Mouse (Mus musculus) CD4-positive helper T cell, adult 2 months (primary cell): ENCODE results near the gene Gm49337.

ENCODE experiments used
- DNase-seq: peaks from one replicate; pipeline ENCODE4 v3.0.0-alpha.2; 2012; ENCODE audit warnings: low read depth, missing footprints, low spot score

Gene Gm49337

DNA sequence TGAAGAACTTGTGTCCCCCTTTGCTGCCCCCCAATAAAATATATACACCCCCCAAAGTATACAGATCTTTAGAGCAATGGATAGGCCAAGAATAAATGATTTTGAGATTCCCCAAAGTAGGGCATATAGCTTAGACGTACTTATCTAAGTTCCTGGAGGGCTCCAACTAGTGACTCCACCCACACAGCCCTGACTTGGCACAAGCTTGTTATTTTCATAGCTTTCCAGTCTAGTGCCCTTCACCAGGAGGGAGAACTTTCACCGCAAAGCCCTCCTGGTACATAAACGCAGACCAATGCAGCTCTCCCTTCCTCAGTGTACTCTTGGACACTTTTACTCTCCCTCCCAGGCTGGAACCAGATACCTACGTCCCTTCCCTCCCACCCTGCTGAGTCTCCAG, 11.0 kb upstream of the Gm49337 start:
- no peak for DNase-seq

DNA sequence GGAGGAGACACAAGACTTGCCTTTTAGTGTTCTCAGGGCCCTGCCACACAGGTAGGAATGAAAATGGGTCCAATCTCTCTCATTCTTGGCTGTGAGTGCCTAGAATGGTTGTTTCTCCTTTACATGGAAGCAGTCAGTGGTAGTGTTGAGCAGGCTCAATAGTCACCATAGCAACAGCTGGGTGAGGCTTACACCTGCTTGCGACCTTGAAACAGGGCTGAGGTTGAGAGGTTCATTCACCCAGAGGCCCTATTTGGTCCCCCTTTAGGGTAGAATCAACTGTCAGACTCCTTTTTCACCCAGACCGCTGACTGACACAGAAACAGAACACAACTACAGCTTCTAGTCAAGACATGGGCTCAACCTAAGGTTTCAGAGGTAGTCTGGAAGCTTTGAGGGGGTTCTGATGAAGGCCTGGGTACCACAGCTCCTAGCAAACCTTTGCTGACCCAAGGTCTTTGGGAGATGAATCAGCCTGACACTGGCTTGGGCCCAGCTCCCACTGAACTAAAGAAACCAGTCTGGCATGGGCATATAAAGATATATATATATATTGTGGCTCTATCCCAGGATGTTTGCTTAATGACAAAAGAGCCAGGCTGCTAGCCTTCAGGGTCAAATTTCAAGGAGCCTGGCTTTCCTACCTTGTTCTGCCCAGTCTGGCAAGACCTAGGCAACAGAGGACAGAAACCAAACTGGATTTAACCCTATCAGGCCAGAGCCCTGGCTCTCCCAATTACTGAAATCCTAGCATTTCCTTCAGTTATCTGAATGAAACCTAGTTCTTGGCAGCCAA, 8.2 kb upstream of the Gm49337 start:
- no peak for DNase-seq

DNA sequence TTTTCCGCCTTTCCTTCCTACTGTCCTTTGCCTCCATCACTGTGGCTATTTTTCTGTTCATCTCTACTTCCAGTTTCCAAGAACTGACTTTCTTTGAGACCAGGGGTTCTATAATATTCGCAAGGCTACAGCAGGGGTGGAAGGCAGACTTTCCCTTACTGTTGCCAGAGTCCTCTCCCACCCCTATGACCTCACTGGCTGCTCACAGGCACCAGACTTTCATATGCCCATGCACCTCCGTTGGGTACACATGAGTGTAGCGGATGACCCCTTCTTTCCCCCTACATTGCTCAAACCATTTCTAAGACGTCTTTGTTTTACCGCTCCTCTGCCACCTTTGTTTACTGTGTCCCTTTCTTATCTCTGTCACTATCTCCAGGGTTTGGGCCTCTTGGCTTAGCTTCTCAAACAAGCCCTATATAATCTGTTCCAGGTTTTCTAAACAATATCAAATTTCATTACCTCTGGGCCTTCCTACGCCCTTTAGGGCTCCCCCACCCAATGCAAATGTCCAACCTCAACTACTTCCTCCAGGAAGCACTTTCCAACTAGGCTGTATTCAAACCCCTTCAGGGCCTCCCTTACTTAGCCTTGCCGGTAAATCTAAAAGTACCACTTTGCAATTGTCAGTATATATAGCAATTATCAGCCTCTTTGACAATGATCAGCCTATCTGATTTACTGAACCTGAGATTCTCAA, 7.3 kb upstream of the Gm49337 start:
- DNase-seq: no peak

DNA sequence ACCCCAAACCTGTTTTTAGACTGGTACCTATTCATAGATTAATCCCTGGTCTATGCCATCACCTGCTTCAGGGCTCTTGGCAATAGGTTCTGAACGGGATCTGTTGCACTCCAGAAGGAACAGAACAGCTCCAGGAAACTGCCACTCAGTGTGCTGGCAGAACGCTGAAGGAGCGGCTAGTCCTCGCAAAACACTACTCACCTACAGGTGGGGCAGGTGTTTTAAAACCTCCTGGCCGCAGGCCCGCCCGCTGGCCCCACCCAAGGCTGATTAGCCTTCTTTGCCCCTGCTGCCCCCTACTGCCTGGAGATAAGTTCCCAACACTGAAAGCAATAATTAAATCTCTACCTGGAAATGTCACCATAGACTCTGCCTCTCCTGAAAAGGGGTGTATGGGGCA, 5.8 kb upstream of the Gm49337 start, which contains the start of gene Tspan1:
TSS of gene Tspan1 (minus strand) at position 198 of the 400 bp plus-strand sequence.
- no peak for DNase-seq

DNA sequence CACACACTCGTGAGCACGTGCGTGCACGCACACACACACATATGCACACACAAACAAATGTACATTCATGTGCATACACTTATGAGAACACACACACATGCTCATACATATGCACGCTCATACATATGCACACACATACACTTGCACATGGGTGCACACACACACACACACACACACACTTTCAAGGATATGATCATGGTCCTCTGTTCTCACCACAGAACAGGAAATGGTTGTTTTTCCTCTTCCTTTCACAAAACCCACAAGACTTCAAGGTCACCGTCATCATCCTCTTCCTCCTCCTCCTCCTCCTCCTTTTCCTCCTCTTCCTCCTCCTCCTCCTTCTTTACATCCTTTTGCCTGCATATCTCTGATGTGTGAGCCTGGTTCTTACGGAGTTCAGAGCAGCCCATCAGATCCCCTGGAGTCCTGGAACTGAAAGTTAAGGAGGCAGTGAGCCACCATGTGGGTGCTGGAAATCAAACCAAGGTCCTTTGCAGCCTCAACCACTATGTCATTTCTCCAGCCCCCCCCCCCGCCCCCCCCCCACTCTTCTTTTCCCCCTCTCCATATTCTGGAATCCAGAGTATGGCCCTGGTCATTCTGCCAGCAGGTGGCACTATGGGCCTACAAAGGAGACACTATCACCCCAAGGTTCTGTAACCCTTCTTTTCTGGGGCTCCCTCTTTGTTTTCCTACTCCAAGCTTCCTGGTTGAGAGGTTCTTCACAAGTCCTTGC, 4.4 kb upstream of the Gm49337 start:
- DNase-seq: peak; percentile 58

DNA sequence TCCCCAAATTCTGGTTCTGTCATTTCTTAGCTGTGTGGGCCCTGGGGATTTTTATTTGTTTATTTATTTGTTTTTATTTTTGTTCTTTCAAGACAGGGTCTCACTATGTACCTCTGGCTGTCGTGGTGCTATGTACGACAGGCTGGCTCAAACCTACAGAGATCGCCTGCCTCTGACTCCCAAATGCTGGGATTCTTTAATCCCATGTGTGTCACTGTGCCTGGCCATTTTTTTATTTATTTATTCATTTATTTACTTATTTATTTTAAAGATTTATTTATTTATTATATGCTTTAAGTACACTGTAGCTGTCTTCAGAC, 3.9 kb upstream of the Gm49337 start:
- DNase-seq: no peak

DNA sequence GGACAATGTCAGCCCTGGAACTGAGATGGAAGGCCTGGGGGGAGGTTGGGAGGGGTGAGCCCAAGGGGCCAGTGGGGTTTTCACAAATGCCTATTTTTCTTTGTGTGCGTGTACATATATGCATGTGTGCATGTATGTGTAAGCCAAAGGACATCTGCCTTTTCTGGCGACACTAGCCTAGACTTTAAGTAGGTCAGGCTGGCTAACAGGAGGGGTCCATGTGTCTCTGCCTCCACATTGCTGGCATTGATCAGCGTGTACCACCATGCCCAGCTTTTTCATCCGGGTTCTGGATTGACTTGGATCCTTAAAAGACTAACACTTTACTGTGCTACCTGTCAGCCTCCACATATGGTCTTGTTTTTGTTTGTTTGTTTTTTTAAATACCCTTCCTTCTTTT, 568 bp downstream of the Gm49337 start:
- no peak for DNase-seq

DNA sequence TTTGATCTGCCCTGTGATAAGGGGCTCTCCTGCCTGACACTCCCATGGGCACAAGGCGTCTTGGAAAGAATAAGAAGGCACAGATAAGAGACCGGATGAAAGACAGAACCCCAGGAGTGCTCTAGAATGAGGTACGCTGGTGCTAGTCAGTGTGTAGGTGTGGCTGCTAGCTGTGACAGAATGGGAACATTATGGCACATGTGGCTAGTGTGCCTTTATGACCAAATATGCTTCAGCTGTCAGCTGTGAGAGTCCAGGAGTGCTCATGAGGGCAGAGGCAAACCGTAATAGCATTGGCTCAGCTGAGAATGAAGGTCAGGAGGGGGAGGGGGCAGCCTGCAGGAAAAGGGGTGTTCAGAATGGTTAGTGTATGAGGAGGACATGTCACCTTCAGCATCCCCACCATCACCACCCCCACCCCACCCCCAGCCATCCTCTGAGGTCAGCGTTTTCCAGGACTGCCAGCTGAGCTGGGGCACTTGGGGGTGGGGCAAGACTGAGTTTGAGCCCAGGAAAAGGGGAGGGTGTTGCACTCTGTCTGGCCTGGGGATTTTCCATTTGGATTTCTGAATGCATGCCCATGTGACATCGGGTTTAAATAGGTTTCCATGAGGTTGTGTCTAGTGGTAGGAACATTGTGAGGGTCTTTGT, 1.4 kb downstream of the Gm49337 start:
- DNase-seq: no peak

DNA sequence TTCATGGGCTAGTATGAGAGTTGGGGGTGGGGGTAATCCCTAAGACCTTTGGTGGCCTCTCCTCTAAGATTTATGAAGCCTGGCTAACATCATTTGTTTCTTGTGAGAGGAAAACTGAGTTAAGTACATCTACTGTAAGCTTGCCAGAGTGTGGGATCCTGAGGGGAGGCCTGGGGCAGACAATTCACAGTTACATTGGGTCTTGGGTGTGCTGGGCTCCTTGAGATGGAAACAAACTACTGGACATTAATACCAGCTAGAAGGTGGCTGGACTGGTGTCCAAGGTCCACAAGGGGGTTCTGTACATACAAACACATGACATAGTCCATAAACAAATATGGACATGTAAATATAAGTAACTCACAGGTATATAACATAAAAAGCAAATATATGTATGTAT, 2.0 kb downstream of the Gm49337 start:
- no peak for DNase-seq

DNA sequence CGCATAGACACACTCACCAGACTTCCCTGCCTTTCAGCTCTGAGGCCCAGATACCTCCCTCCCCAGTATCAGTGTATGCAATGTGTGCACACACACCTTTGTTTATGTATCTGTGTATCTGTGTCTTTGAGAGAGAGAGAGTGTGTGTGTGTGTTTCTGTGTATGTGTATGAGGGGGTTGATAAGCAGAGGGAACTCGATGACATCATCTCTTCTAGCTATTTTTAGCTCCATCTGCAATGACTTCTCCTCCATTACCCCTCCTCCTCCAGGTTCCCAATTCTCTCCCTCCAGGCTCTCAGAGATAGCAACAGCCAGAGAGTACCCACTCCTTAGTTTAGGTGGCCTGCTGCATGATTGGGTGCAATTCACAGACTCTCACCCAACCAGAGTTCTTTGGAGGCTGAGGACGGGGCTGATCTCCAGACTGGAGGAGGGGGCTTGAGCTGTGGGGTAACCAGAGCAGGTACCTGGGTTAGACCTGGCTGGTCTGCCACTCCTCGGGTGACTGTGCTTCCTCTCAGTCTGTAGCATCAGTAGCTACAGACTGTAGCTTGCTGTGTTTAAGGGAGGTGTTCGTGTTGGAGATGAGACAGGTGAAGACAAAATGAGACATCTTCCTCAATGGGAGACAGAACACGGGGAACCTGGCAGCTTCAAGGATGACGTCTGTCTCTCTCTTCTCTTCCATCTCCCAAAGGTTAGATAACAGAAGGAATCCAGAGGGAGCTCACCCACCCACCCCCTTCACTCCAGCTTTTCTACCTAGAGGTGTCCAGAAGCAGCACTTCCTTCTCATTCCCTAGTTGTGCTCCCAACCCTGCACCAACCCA, 2.7 kb downstream of the Gm49337 start:
- DNase-seq: no peak

DNA sequence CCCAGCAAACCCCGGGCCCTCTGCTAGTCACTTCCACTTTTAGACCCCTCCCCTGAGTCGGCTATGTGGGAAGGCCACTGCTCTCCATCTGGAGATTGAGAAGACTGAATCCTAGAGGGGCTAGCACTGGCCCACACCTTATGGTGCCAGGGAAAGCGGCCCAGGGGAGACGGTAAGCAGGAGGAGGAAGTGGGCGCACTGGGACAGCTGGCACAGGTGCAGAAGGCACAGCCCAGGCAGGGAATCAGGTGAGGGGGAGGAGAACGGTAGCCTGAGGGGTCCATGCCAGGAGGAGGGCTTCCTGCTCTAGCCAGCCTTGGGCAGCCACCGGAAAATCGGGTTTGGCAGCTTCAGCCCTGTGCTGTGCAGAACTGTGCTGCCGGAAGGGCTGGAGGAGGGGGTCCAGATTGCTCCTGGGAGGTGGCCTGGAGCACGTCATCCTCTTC, 3.4 kb downstream of the Gm49337 start:
- DNase-seq: no peak

DNA sequence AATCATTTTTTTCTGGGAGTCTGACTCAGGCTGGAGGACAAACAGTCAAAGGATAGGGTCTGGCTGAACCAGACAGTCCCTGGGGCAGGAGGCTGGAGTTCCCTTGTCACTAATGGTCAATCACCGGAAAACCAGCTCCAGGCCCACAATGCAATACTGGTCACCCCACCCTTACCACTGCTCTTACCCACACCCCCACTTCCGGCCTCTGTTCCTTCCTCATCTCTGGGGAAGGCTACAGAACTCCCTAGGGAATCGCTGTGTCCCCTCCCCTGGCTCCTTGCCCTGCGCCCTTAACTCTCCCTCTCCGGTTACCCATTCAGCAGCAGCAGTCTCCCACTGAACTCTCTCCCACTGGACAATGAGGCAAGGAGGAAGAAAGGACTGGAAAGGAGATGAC, 4.0 kb downstream of the Gm49337 start:
- no peak for DNase-seq

DNA sequence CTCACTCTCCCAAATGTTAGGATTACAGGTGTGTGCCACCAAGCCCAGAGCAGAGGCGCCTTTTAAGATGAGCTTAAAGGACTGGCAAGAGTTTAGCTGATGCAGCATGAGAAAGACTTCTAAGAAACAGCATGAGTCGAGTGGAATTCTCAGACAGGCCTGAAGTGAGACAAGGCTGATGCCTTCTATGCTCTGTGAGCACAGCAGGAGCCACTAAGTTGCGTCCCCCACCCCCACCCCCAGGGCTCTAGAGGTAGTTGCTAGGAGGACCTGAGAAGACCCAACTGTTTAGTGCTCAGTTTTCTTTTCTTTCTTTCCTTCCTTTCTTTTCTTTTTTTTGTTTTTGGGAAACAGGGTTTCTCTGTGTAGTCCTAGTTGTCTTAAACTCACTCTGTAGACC, 8.9 kb downstream of the Gm49337 start:
- DNase-seq: no peak

DNA sequence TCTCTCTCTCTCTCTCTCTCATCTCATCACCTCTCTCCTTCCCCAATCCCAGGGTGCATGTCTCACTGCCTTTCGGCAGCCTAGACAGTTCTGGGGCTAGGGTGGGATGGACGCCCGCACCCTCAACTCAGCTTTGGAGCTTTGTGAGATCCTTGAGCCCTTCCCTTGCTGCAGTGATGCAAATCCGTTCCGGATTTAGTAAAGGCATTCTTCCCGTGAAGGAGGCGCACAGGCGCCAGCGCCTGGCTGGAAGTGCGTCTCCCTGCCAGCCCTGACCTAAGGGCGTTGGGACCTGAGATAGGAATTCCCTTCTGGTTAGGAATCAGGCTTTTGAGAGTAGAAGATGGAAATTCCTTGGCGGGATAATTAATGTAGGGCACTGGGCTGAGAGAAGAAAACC, 9.6 kb downstream of the Gm49337 start:
- no peak for DNase-seq

DNA sequence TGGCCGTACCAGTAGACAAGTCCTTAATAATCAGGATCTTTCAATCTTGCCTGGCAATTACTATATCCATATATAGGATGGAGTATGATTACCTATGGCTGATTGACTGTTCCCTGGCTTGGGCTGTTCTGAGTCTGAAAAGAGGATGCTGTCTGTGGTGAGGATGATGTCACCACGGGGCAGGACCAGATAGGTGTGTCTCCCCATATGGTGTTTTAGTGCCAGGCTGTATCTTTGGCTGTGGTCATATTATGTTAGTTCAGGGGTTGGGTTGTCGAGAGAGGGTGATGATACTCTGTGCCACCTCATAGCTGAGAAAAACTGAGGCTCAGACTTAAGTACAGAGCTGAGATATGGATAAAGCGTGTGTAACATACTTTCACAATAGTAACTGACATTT, 11.9 kb downstream of the Gm49337 start:
- peak; percentile 39 for DNase-seq

DNA sequence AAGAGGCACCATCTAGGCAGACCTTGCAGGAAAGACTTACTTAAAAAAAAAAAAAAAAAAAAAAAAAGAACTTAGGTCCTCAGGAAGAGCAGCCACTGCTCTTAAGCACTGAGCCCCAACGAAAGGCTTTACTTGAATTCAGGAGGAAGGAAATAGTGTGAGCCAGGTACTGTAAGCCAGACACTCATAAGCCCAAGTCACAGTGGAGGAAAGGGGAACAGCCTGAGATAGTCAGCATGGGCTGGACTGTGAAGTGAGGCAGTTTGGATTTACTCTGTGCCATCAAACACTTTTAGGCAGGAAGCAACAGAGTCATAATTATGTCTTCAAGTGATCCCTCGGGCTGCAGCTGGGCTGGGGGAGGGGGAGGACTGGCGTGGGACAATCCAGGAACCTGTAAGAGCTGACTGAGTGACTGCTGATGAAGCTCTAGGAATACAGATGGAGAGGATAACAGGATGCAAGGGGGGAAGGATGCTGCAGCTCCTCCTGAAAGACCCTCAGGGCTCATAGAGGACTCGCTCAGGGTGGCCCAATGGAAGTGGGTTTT, 19.2 kb downstream of the Gm49337 start:
- DNase-seq: no peak

DNA sequence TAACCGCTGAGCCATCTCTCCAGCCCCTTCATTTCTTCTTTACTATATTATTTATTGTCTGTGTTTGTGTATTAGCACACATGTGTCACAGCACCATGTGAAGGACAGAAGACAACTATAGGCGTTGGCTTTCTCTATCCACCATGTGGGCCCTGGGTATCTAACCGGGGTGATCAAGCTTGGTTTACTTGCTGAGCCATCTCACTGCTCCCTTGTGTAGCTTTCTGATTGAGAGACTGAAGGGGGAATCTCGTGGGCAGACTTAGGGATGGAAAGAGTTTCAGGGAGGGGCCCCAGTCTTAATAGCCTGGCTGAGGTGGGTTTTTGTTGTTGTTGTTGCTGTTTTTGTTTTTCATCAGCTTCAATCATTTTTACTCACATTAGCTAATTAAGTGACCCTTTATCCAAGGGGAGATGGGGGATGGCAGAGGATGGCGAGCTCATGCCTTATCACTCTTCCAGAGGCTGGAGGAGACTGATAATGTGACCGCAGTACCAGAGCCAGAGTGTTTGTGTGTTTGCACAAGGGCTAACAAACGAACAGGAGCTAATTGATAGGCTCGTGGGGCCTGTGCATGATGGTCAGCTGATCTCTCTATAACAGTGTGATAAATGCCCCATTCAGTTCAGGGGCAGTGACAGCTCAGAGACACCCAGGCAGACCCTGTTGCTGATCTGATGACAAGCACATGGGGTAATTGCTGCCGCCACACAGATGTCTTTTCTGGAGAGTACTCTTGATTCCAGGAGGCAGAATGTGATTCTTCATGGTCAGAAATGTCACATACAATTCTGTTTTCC, 20.6 kb downstream of the Gm49337 start:
- DNase-seq: no peak

DNA sequence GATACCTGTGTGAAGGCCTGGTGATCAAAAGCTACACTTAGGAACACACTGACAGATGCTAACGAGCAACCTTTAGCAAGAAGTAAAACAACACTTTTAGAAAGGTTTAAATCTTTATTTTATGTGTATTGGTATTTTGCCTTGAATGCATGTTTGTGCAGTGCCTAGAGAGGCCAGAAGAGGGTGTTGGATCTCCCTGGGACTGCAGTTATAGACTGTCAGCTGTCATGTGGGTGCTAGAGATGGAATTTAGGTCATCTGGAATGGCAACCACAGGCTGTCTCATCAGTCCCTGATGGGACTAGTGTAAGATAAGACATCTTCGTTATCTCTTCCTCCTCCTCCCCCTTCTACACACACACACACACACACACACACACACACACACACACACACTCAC, 25.2 kb downstream of the Gm49337 start:
- DNase-seq: no peak

DNA sequence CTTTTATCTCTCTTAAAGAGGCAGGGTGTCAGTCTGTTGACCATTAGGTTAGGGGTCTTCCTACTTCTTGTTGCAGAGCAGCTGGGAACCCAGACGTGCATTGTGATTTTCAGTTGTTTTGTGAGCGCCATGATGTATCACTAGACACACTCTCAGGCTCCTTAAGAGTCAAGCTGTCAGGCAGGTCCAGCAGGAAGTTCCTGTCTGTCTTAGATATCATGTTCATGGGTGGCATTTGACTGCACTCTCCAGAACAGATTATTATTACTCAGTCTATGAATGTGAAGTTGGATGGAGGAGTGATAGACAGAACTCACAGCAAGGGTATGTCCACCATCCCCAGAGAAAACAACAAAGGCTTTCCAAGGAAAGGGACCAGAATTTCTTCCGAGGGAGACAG, 31.2 kb downstream of the Gm49337 start:
- DNase-seq: no peak

DNA sequence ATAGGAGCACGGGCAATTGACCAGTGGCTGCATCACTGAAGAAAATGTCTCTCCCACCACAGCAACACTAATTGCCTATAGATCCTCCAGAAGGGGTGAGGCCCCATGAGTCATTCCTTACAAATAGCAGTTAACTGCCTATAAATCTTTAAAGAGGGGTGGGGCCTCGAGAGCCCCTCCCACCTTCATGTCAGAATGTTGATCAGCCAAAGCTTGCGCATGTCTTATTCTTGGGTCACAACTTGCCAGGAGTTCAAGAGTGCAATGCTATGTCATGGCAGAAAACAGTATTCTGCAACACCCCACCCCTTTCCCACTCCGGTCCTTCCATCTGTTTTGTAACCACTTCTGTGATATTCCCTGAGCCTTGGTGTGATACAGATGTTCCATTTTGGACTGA, 33.3 kb downstream of the Gm49337 start:
- DNase-seq: no peak
